Mouse (Mus musculus): ENCODE results near the gene Plscr2. TPM values are rescaled to one million over a fixed set of nuclear protein-coding genes. Genes with fewer than 3 reads are reported as not detected.

The Plscr2 gene
- 10 to 100 TPM; 13.0 to 17.9 TPM for total RNA-seq (2021)
- polyA plus RNA-seq (2012; rRNA removed), result 4.8 and 6.4 TPM in 2 replicates
- long read RNA-seq, transcript Plscr2-205 (8 exons, 1,900 nt), result major isoform, 8 of 14 reads
- long read RNA-seq, partial matches to known transcripts, result 1 of 14 reads
- long read RNA-seq, other reads (novel, unspliced or antisense), result 2 of 14 reads

DNA sequence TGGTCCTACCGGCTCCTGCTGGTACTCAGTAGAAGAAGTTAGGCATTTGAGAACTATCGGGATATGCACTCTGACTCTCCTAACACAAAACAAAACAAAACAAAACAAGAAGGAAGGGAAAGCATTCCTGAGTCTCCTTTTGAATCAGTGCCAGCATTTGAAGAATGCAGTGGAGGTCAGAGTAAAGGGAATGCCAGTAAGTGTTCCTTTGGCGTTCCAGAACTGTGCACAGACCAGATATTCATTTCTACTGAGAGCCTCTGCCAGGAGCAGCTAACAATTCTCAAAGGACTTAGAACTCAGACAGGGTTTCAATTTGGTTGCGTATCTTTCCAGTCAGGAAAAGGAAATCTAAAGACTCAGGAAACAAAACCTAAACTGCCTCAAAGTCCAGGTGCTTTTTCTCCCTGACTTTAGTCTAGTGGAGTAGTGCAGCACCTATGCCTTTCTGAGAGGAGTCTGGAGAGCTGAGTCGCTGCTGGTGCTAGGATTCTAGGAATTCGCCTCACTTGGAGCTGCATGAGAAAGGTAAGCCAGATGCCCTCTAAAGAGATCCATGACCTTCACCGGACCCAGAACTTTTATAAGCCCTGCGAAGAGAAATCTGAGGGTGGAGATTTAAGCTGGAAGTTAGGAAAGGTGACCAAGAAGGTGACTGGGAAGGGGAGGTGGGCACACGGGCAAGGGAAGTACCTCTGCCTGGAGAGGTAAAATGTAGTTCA is at the start of gene Plscr2:
Plscr2 (plus strand) TSS at position 117 of the 722 bp plus-strand sequence.
- peak; percentile 45 for DNase-seq

DNA sequence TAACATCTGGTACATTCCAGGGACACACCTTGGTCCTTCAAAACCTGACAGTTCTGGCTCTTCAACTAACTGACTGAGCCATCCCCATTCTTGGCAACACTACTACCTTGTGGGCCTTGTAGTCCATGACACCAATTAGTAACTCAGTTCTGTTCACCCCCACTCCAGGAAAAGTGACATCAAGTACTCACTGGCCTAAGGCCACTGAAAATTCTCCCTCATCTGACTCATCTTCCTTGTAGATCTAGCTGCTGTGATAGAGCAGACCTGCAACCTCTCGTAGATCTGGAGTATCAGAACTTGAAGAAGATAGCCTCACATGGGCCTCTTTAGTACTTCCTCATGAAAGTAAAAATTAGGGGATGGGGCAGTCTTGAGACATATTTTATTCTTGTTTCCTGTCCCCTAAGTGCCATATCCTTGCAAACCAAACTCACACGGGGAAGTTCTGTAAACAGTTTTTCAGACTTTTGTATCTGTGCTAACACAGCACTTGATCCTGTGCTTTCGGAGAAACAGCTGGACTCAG is 49.2 kb upstream of the Plscr2 start:
- DNase-seq, result peak; percentile 14

DNA sequence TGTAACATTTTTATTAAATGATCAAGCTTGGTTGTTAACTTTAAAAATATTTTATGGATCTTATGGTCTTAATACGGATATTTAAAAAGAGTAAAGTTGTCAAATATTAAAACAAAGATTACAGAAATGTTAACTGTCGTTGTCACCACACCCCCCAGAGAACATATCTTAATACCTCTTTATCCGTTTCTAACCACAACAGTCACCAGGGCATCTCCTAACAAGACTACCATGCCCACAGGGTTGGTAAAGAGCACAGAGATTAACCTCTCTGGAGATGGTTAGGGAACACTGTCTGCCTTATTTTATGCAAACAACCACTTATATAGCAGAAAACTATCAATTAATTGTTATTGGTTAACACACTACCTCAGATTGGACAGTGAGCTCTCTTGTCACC is 48.6 kb upstream of the Plscr2 start:
- DNase-seq, result no peak

DNA sequence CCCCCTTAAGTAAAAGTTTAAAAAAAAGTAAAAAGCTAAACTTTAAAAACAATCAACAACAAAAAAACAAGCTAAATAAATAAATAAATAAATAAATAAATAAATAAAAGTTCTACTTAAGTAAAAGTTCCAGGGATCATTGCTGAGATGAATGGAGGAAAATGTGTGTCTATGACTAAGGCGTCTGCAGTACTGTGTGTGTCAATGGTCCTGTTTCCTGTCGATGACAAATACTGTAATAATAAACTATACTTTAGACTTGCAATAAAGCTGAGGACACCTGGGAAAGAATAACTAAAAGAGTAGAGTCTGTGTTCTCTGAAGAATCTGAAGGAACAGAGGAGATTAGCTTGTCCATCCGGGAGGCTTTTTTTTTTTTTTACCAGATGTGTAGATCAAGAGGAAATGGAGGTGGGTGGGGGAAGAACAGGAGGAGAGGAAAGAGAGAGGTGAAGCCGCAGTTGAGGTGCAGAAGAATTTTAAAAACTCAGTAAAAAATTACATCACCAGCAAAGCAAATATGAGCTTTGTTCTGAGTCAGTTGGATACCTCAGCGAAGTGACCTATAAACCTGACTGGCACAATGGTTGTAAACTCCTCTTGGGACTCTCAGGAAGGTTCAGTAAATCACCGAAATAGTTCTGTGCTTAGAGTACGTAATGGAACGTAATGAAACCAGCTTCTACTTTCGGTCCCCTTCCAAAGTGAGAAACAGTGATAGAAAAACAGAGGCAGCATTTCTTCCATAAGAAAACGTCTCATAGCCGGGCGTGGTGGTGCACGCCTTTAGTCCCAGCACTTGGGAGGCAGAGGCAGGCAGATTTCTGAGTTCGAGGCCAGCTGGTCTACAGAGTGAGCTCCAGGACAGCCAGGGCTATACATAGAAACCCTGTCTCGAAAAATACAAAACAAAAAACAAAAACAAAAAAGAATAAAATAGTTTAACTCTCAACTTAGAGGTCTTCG is 46.3 kb upstream of the Plscr2 start:
- no peak for DNase-seq

DNA sequence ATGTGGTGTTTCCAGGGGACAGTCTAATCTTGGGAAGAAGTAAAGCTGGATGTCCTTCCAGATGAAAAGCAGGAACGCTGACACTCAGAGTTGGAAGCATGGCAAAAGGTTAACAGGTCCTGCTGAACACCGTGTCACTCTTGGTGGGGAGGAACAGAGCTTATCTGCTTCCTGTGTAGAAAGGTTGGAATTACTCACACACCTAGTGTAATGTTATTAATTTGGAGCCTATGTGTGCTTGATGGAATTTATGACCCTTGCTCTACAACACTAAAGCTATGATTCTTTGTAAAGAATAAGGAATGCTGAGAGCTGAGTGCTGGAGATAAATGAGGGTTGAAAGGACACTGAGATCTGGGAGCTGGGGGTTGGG is 45.6 kb upstream of the Plscr2 start:
- DNase-seq, result no peak

DNA sequence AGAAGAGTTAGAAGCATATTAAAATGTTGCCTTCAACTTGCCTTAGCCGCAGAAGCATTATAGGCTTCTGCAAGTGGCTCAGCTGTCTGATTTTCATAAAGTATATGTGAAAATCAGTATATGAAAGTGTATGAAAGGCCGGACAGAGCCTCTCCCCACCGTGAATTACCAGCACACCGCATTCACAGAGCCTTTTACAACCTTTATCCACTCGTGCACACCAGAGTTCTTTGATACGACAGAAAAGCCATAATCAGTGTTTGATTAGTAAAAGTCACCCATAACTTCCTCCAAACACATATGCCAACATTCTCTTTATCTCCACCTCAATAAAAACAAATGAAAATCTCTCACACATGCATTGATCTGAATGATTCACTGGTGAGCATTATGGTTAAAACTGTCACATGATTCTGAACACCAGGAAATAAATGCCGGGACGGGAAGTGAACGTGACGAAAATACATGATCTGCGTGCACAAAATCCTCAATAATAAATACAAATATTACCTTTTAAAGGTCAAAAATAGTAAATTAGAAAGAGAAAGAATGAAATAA is 40.4 kb upstream of the Plscr2 start:
- DNase-seq, result no peak

DNA sequence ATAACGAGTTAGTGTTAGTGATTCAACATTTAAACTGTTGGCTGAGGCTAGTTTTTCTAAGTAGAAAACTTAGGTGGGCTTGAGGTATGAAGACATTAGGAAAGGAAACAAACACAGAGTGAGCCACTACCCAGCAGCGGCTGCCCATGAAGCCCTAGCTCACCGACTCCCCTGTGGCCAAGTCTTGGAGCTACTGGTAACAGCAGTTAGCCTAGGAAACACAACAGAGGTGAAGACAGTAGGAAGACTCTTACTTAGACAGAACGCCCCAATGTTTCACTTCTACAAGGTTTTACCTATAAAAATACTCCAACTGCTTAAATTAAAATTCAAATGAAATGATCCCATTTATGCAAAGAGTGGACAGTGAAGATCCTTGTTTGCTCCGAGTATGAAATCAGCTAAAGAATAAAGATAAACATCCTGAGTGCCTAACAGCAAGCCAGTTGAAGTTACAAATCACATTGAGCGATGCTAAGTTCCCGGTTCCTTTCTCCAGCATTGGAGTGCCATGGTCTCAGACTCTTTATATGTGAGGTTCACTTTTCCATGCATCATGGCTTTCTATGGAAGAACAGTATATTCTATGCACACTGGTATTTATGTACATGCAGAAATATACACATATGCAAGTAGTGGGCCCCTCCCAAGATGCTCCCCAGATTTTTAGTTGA is 26.5 kb upstream of the Plscr2 start:
- DNase-seq, result no peak

DNA sequence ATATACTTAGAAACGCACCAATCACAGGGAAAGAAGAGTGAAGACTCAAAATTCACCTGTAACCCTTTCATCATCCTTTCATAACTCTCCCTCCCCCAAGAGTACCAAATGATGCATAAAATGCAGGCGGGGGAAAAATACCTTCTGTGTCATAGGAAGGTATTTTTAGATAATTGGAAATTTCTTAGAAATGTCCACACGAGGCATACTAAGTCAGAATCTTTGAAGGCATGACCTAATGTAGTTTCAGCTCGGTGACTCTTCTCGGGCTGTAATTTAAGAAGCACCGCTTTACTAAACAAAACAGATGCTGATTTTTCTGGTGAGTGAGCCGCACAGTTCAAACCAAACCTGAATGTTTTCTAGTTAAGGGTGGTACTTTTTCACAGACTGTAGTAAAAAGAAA is 26.0 kb upstream of the Plscr2 start, which contains the start of gene Plscr1:
Plscr1 (plus strand) TSS at position 304 of the 406 bp plus-strand sequence.
- DNase-seq, result no peak

DNA sequence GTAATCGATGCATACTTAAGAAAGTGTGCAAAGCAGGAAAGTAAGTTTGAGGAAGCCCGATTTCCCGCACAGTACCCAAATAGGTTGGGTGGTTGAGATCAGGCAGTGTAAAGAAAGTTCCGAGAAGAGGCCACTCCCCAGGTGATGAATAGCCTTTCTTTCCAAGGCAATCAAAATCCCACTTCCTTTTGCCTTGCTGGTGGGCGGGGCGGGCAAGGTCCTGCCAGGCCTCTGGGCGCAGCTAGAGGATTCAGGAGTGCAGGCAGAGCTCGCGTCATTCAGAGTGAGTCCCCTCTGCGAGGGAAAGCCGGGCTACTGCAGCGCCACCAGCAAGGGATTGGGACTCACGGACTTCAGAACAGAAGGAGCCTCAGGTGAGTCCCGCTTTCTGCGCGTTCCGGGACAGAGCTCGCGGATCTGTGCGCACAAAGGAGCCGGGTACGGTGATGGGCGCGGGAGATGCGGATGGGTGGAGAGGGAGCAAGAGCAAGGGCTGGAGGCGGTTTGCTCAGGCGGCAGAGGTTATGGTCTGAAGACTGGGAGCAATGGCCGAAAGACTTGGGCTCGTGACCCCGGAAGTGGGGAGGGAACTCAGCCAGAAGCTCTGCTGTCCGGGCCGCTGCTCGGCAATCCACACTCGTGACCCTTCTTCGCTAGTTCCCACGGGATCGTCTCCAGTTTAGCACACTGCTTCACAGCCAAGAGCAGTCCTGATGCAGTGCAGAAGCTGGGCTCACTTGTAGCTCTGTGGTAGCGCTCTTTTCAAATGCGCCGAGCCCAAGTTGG is 25.2 kb upstream of the Plscr2 start:
- peak; percentile 89 for DNase-seq

DNA sequence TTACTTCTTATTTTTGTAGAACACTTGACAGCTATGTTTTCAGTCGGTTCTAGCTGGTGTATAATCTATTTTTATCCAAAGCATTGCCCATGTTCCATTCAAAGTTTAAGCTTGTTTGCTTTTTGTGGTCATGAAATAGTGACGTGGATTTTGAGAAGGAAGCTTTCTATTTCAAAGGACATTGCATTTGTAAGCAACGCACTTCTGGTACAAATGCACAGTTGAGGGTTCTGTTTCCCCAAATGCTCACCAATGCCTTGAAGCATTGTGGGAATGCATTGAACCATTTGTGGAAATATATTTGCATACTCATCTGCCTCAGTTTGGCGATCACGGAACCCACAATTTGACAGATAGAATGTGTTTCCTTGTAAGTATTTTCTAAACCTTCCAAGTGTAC is 22.7 kb upstream of the Plscr2 start:
- DNase-seq, result no peak

DNA sequence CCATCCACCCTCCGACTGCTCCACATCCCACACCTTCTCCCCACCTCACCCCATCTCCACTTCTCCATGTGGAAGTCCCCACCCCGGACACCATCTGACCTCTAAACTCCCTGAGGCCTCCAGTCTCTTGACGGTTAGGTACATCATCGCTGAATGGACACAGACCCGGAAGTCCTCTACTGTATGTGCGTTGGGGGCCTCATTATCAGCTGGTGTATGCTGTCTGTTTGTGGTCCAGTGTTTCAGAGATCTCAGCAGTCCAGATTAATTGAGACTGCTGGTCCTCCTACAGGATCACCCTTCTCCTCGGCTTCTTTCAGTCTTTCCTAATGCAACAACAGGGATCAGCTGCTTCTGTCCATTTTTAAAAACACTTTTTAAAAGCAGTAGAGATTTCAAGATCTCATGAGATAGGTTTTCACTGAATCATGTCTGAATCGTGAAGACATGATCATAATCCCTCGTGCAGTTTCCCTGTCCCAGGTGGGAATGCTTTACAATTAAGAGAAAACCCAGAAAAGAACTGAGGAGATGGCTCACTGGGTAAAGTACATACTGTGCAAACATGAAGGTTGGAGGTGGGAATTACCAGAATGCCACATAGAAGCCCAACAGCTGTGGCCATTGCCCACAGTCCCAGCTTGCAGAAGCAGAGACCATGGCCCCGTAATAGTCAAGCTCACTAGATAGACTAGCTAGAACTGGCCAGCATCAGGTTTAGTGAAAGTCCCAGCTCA is 21.6 kb upstream of the Plscr2 start:
- DNase-seq, result no peak

DNA sequence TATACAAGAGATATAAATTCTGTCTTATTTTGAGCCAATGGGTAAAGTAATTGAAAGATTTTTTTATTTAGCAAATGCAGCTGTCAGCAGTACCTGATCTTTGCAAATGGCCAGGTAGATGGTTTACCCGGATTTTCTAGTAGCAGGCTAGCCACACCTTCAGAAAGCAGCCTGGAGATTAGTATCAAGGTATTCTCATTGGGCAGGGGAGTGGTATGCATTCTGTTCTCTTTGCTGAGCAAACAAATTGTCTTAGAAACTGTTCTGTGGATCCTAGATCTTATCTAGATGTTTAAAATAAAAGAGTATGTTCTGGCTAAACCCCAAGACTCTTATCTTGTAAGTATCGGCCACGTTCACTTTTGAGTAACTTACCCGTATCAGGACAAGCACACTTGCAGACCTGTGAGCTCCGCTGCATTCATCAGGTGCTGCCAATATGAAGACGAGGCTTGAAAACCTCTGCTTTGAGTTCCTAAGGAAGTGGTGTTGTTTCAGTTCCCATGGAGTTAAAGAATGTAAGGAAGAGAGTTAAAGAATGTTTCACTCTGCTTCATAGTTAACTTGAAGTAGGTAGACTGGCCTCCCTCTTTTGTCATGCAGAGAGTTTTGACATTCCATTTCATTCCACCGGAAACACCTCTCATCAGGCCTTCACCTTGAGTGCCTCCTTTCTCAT is 14.8 kb upstream of the Plscr2 start:
- no peak for DNase-seq

DNA sequence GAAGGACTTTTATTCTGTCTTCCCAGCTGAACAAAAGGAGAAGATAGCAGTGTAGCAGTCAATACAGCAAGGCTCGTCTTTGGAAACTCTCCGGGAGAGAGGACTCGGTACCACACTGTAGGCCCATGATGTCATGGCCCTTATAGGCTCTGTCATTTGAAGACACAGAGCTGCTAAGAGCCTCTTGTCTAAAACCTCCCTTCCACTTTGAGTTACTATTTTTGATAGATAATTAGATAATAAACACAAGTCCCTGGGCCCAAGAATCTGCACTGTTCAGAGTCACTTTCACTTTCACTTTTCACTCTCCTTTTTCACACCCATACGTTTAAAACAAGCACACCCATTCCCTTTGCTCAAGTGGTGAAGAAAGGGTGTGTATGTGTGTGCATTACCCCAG is 9.7 kb upstream of the Plscr2 start:
- no peak for DNase-seq

DNA sequence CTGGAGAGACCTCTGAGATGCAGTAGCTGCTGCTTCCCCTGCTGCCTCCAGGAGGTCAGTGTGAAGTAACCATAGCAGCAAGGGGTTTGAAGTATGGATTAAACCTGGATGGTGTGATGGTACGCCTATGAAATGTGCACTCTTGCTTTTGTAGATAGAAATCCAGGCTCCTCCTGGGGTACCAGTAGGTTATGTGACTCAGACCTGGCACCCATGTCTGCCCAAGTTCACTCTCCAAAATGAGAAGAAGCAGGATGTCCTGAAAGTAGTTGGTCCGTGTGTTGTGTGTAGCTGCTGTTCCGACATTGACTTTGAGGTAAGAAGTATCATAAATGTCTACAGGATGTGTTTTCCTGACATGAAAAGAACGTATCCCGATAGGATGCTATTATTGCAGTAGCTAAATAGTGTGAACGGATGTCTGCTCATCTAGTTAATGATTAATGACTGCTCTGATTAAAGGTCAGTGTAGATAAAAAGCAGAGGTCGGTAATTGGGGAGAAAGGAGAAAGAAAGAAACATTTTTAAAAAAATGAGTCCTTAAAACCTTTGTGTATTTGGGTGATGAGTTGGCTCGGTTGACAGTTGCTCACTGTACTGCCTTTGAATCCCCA is 8.7 kb upstream of the Plscr2 start:
- no peak for DNase-seq

DNA sequence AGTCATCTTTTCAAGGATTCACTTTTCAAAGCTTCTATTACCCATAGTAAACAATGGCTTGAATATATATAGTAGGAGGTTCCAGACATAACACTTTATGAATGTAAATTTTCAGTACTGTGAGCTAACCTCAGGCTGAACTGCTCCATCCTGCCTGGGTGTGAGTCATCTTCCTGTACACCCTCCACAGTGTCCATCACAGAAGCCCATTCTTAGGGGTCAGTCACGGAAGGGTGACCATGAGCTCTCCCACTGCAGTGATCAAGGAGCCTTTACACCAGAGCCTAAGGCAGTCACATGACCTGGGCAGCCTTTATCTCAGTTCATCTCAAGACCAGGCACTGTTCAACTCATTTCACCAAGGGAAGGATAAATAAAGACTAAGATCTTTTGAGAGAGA is 7.7 kb upstream of the Plscr2 start:
- DNase-seq, result no peak

DNA sequence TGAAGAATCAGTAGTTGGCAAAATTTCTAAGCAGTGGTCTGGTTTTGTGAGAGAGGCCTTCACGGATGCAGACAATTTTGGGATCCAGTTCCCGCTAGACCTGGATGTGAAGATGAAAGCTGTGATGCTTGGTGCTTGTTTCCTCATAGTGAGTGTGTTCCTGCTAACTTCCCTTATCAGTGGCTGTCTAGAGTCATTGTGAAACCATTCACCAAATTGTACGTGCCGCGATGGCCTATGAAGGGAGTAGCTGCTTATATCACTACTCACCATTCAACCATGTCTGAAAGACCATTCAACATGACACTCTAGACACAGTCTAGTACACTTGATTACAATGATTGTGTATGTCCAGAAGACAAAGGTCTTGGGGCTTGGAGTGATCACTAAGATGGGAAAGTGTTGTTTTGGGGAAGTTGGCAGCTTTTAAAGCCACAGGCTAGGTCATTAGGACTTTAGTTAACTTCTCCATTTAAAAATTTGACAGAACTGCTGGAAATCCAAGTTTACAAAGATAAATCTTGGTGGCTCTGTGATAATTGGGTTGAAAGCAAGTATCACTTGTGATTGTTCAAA is 5.5 kb upstream of the Plscr2 start:
- no peak for DNase-seq

DNA sequence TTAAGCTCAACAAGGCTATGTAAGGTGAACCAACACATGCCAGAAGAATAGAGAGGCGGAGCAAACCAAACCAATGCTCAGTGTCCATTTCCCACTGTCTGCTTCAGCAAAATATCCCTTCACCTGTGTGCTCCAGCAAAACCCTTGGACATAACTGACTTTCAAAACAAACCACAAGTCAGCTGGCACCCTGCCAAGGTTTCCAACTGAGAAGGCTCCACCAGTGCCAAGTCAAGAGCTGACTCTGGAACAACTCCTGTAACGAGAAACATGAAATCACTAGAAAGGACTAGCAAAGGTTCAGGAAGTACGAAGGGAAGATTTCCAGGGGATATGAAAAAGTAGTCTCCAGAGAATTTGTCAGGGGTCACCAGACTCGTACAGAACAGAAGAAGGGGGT is 4.5 kb upstream of the Plscr2 start:
- DNase-seq, result peak; percentile 81

DNA sequence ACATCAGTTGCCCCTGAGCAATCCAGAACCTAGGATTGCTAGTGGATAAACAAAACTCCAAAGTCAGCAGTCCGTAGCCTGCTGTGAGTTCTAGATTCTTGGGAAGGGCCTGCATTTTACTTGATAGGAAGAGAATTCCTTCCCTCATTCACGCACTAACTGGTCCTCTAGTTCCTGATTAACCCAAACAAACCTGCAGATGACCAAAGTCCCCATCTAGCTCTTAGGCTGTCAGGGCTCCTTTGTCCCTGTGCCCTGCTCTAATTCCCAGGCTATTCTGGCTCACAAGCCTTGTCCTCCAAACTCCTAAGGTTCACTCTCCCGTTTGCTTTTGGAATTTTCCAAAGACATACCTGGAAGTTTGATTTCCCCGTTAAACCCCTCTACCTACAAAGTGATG is 2.8 kb upstream of the Plscr2 start:
- DNase-seq, result no peak

DNA sequence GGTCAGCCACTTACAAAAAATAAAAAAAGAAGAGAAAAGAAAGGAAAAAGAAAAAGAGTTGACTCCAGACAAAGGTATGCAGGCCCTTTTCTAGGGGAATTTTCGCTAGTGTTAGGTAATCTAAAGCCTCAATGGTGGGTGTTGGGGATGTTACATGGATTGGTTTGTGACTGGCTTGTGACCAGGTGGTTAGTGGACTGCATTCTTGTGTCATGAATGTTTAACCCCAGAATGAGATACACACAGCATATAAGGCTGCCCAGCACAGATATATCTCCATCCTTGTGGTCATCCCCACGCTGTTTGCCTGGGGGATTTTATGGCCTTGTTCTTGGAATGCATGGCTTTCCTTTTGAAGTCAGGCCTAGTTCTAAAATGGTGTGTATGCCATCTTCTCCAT is 2.1 kb upstream of the Plscr2 start:
- no peak for DNase-seq

Measured in adrenal gland, adult 2 months (tissue).